Mouse (Mus musculus): ENCODE measurements at regions not wholly inside any gene's neighbourhood (a gene's known extent, or its start where the extent isn't known, plus 50 kb on each side); places are given as distances from the start of the nearest gene placed in this dataset.

GRCm38 (mm10) chr10:51926644-51927043 is 95.7 kb upstream of the Vgll2 start:
- TF ChIP-seq CTCF (conservative IDR thresholded peaks at IDR 0.05; ENCODE audit: insufficient read depth, insufficient read length, low read depth, low read length), result no peak
- no peak for TF ChIP-seq POLR2A (IDR thresholded peaks at IDR 0.05; ENCODE audit: low read depth, low read length)

All from kidney, adult 2 months (tissue).